Mouse (Mus musculus): ENCODE measurements around the gene Ndufb7.

Gene Ndufb7

DNA sequence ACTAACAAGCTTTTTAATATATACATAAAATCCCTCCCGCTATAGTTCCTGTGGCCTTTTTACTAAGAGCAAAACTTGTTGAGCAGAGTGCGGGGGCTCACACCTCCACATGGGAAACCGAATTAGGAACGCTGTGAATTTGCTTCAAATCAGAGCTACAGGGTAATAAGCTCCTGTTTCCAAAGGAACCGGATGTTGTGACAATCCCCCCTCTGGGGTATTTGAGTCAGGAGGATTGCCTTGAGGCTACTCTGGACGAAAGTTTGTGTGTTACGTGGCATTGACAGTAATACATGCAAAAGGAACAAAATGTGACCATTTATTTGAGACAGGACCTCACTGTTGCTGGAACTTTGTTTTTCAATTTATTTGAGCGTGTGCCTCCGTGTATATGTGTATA lies 42.6 kb downstream of the Ndufb7 start:
- DNase-seq: no peak

DNA sequence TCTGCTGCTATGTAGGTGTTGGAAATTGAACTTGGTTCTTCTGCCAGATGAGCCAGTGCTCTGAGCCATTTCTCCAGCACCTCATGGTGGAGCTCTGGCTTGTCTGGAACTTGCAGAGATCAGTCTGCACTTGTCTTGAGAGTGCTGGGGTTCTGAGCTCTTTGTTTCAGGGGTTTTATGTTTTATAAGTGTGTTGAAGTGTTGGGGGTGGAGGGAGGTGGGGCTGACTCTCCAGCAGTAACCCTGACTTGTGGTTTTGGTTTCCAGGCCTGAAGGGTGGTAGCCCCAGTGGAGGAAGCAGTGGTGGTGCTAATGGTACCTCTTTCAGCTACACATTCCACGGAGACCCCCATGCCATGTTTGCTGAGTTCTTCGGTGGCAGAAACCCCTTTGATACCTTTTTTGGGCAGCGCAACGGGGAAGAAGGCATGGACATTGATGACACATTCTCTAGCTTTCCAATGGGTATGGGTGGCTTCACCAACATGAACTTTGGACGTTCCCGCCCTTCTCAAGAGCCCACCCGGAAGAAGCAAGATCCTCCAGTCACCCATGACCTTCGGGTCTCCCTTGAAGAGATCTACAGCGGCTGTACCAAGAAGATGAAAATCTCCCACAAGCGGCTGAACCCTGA lies 43.2 kb downstream of the Ndufb7 start:
- DNase-seq: no peak

DNA sequence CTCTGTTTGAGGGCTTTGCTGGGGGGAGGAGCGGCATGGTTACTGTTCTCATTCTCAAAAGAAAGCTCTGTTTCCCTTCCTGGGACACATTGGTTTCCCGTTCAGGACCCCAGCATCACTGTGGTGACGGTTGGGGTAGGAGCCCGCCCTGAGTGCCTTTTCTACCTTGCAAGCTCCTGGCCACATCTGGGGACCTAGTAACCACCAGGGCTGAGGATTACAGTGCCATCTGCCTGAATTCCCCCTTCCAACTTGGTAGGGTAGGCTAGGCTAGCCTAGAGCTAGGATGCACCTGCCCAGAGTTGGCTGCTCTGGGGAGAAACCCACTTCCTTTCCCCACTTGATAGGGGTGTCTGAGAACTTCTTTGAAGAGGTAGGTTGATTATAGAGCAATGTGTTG lies 45.5 kb downstream of the Ndufb7 start:
- no peak for DNase-seq

DNA sequence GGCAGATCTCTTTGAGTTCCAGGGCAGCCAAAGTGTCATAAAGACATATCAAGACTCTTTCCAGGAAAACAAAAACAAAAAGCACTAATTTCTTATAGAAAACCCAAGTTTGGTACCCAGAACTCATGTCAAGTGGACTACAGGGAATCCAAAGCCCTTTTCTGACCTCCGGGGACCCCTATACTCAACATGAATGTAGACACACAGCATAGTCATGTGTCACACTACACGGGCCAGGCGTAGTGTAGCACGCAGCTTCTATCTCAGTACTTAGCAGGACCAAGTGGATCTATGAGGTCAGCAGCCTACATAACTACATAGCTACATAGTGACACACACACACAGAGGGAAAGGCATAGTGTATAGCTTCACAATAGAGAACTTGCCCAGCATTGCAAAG lies 47.2 kb downstream of the Ndufb7 start:
- DNase-seq: no peak

DNA sequence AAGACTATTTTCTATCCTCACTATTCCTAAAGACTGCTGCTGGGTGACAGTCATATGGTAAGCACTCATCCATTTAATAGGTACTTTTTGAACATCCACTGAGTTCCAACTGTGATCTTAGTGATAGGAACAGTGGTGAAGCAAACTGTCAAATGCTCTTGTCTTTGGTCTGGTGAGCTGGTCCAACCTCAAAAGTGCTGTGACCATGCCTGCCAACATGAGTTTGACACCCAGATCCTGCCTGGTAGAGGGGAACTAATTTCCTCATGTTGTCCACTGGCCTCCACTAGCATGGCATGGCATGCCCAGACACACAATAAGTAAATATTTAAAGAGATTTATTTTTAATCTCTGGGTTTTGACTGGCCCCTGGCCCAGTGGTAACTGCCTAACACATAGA lies 50.2 kb downstream of the Ndufb7 start:
- no peak for DNase-seq

DNA sequence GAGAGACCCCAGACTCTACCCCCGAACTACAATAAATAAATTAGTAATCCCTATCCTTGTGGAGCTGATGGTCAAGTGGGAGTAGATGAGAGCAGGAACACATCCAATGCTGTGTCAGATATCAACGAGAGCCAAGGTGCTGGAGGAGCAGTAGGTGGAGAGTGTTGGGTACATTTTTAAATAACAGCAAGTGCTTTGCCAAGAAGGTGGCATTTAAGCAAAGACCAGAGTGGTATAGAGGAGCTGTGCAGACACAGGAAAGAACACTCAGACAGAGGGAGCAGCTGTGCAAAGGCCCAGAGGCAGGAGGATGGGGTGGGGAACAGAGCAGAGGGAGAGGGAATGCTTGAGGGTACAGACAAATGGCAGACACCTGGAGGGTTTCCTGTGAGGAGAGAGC lies 50.6 kb downstream of the Ndufb7 start:
- no peak for DNase-seq

DNA sequence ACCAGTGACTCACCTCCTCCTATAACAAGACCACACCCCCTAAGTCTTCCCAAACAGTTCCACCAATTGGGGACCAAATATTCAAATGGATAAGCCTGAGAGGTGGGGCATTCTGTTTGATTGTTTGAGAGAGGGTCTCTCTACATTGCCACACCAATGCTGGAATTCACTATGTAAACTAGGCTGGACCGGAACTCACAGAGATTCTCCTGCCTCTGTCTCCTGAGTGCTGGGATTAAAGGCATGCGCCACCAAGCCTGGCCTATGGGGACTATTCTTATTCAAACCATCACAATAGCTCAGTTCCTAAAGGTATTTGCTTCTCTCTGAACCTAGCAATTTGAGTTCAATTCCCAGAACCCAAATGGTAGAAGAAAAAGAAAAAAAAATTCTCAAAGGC lies 52.1 kb downstream of the Ndufb7 start:
- DNase-seq: no peak

DNA sequence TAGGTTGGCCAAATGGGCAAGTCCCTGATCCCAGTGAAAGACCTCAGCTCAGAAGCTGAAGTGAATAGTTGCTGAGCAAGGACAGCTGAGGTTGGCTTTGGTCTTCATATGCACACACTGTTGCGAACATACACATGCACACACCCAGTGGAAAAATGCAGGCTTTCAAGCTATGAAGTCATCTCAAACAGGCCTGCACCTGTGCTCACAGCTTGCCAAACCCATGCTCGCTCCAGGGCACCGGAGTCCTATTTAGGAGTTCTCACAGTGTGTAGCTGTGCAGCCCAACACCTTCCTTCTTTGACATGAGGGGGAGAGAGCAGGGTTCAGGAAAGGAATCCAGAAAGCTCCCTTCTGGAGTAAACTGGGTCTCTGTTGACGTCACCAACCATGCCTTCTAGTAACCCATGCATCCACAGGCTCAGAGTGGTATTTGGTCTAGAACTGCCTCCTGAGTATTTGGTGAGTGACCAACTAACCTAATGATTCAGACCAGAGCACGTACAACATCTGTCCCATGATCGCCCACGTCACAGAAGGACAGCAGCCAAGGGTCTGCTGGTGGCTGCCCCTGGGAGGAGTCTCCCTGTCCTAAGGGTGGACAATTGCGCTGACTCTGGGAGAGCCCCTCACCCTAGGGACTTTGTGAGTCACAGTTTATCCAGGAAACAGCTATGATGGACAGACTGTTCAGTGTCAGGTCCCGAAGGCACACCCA lies 53.3 kb downstream of the Ndufb7 start:
- DNase-seq: no peak
